Mouse (Mus musculus) erythroblast, embryonic 14.5 days (primary cell): ENCODE data around the gene Rab3b. TPM values are rescaled to one million over a fixed set of nuclear protein-coding genes. Genes with fewer than 3 reads are reported as not detected.

Experiments used
- H3K27me3 ChIP-seq: 2 replicates; pipeline ENCODE4 v1.6.1; 2012; ENCODE audit warnings: inconsistent platforms; ENCODE audit not compliant: control insufficient read depth
- H3K36me3 ChIP-seq: 2 replicates; pipeline ENCODE4 v1.6.1; 2012; ENCODE audit warnings: mild to moderate bottlenecking, inconsistent platforms; ENCODE audit not compliant: control insufficient read depth
- H3K4me1 ChIP-seq: 2 replicates; pipeline ENCODE4 v1.6.1; 2012; ENCODE audit warnings: inconsistent platforms; ENCODE audit not compliant: control insufficient read depth
- H3K4me3 ChIP-seq: replicated peaks from 2 replicates; pipeline ENCODE3; 2012; ENCODE audit warnings: moderate library complexity, mild to moderate bottlenecking, inconsistent platforms
- H3K9me3 ChIP-seq: 2 replicates; pipeline ENCODE4 v1.6.1; 2012; ENCODE audit warnings: low read length, inconsistent platforms, mixed read lengths; ENCODE audit not compliant: control insufficient read depth
- GATA1 ChIP-seq: IDR thresholded peaks from 2 replicates; pipeline ENCODE4 v1.6.1; 2012; ENCODE audit warnings: low read length, inconsistent platforms, mixed read lengths
- TAL1 ChIP-seq: IDR thresholded peaks from 3 replicates; pipeline ENCODE4 v1.6.1; 2012; ENCODE audit warnings: low read length, inconsistent platforms, mixed read lengths
- polyA plus RNA-seq: library from polyadenylated mRNA; stranded (reverse); fragments of >175 nt; gene quantifications from 2 replicates; pipeline ENCODE4 v1.2.3, GENCODE M21; 2012

Gene Rab3b
- polyA plus RNA-seq, 1 experiment, result not detected

- Histone ChIP-seq H3K4me3 (no peak overlapping the region), H3K4me1 (peaks cover 14% of the 10 kb centered on the region), H3K36me3 (no peaks in the 10 kb centered on the region), H3K27me3 (peaks cover 39% of the 10 kb centered on the region), H3K9me3 (no peaks in the 10 kb centered on the region)
- TF ChIP-seq GATA1 (no peak), TAL1 (no peak)
Measured at GRCm38 (mm10) chr4:108877901-108878300, 962 bp upstream of the Rab3b start.

GRCm38 (mm10) chr4:108883815-108884214 is 5.0 kb downstream of the Rab3b start:
- no peaks in the 10 kb centered on the region for H3K36me3 ChIP-seq
- no peaks in the 10 kb centered on the region for H3K9me3 ChIP-seq
- H3K27me3 ChIP-seq, result peaks cover 27% of the 10 kb centered on the region
- peaks cover 10% of the 10 kb centered on the region for H3K4me1 ChIP-seq
- TF ChIP-seq GATA1, result no peak
- TF ChIP-seq TAL1, result no peak
- no peak overlapping the region for H3K4me3 ChIP-seq

GRCm38 (mm10) chr4:108887456-108887855 is 8.6 kb downstream of the Rab3b start:
- Histone ChIP-seq H3K9me3 (no peaks in the 10 kb centered on the region), H3K27me3 (peaks cover 7% of the 10 kb centered on the region), H3K36me3 (no peaks in the 10 kb centered on the region), H3K4me1 (no peaks in the 10 kb centered on the region), H3K4me3 (no peak overlapping the region)
- no peak for TF ChIP-seq GATA1
- TF ChIP-seq TAL1, result no peak

- no peaks in the 10 kb centered on the region for H3K4me1 ChIP-seq
- H3K4me3 ChIP-seq, result no peak overlapping the region
- H3K36me3 ChIP-seq, result no peaks in the 10 kb centered on the region
- peaks cover 9% of the 10 kb centered on the region for H3K27me3 ChIP-seq
- no peaks in the 10 kb centered on the region for H3K9me3 ChIP-seq
- TF ChIP-seq GATA1 (no peak), TAL1 (no peak)
Measured at GRCm38 (mm10) chr4:108890876-108891275, 12.0 kb downstream of the Rab3b start.

- Histone ChIP-seq H3K4me1 (no peaks in the 10 kb centered on the region), H3K9me3 (no peaks in the 10 kb centered on the region), H3K4me3 (no peak overlapping the region), H3K27me3 (peaks cover 15% of the 10 kb centered on the region), H3K36me3 (no peaks in the 10 kb centered on the region)
- TF ChIP-seq GATA1 (no peak), TAL1 (no peak)
Measured at GRCm38 (mm10) chr4:108900421-108900820, 21.6 kb downstream of the Rab3b start.

GRCm38 (mm10) chr4:108902886-108903285 is 24.0 kb downstream of the Rab3b start:
- Histone ChIP-seq H3K9me3 (no peaks in the 10 kb centered on the region), H3K27me3 (peaks cover 36% of the 10 kb centered on the region), H3K4me3 (no peak overlapping the region), H3K4me1 (no peaks in the 10 kb centered on the region), H3K36me3 (no peaks in the 10 kb centered on the region)
- TF ChIP-seq GATA1, result no peak
- no peak for TF ChIP-seq TAL1

- TF ChIP-seq GATA1 (no peak), TAL1 (no peak)
- Histone ChIP-seq H3K9me3 (no peaks in the 10 kb centered on the region), H3K4me1 (no peaks in the 10 kb centered on the region), H3K27me3 (peaks cover 36% of the 10 kb centered on the region), H3K4me3 (no peak overlapping the region), H3K36me3 (no peaks in the 10 kb centered on the region)
Measured at GRCm38 (mm10) chr4:108903346-108903745, 24.5 kb downstream of the Rab3b start.

DNA sequence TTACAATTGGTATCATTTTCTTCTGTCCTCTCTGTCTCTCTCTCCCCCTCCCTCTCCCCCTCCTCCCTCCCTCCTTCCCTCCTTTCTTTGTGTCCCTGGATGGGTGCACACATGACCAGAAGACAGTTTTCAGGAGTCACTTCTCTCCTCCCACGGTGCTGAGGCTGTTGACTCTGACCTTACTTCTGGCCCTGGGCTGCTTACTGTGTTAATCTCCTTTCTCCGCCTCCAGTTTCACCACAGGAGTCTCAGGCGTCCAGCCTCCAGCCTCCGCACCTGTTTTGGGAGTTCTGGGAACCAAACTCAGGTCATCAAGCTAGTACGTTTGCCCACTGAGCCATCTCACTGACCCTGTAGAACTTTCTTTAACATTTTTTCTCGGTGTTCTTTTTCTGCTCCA is 25.2 kb downstream of the Rab3b start:
- TF ChIP-seq TAL1 (no peak), GATA1 (no peak)
- Histone ChIP-seq H3K4me3 (no peak overlapping the region), H3K9me3 (no peaks in the 10 kb centered on the region), H3K4me1 (no peaks in the 10 kb centered on the region), H3K27me3 (peaks cover 39% of the 10 kb centered on the region), H3K36me3 (no peaks in the 10 kb centered on the region)

DNA sequence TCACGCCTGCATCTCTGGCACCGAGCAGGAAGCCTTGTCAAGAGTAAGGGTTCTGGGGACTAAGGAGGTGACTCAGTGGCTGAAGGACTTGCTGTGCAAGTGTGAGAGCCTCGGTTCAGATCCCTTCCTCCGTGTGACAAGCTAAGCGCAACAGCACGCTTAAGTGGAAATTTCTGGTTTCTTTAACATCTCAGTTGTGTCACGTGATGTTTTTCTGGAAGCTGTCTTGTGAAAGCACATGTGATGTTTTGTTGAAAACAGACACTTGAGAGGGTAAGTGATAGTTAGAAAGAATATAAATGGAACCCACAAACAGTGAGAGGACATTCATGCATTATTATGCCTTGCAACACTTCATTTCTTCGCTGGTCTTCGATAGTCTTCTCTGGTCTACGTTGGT is 25.9 kb downstream of the Rab3b start:
- H3K9me3 ChIP-seq, result no peaks in the 10 kb centered on the region
- H3K27me3 ChIP-seq, result peaks cover 40% of the 10 kb centered on the region
- H3K4me3 ChIP-seq, result no peak overlapping the region
- H3K36me3 ChIP-seq, result no peaks in the 10 kb centered on the region
- TF ChIP-seq GATA1, result no peak
- no peaks in the 10 kb centered on the region for H3K4me1 ChIP-seq

DNA sequence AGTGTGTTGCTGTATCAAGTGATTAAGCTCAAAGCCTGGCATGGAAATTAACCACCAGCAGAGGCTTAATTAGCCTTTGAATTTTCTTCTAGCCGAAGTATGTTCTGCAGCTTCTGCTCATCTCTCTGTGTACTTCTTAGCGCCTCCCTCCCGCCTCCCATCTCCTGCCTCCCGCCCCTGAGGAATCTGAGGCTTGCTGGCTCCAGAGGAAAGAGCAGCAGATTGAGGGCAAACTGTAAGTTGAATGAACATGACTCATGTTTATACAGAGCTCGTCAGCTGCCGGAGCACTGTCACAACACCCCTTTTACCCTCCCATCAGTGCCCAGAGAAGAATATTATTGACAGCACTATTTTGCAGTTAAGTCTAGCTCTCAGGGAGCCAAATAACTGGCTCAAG is 27.0 kb downstream of the Rab3b start:
- Histone ChIP-seq H3K4me1 (no peaks in the 10 kb centered on the region), H3K27me3 (peaks cover 45% of the 10 kb centered on the region), H3K4me3 (no peak overlapping the region), H3K9me3 (no peaks in the 10 kb centered on the region), H3K36me3 (no peaks in the 10 kb centered on the region)
- TF ChIP-seq TAL1, result no peak
- TF ChIP-seq GATA1, result no peak

DNA sequence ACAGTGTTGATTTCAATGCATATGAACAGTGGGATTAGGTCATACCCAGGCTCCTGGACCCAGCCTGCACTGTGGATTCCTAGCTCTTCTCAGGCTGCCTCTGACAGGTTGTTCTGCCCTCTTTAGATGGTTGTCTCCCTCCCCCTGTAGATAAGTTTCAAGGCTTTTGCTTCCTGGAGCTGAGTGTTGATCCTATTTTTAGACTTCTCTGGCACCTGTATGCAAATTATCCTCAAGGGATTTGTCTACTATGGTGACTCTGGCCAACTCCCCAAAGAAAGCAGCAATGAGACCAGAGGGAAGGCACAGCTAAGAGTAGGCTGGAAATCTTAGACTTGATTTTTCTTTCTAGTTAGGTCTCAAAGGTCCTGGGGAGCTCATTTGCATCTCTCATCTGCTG is 28.6 kb downstream of the Rab3b start:
- Histone ChIP-seq H3K4me1 (no peaks in the 10 kb centered on the region), H3K27me3 (peaks cover 45% of the 10 kb centered on the region), H3K9me3 (no peaks in the 10 kb centered on the region), H3K4me3 (no peak overlapping the region), H3K36me3 (no peaks in the 10 kb centered on the region)
- TF ChIP-seq TAL1, result no peak
- TF ChIP-seq GATA1, result no peak
